Mouse (Mus musculus): ENCODE data around the gene Gpr4.

Gpr4 gene

DNA sequence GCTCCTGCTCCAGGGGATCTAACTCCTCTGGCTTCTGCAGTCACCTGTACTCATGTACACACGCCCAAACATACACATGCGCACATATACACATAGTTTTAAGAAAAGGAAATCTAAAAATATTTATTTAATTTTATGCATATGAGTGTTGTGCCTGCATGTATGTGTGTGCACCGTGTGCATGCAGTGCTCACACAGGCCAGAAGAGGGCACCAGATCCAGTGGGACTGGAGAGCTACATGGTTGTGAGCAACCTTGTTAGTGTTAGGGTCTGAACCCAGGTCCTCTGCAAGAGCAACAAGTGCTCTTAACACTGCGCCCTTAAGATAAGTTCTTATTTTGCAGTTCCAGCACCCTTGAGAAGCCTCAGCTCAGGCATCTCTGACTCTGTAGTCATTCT, 17.7 kb upstream of the Gpr4 start:
- in situ Hi-C loops (cut with MboI) = no loop called here

DNA sequence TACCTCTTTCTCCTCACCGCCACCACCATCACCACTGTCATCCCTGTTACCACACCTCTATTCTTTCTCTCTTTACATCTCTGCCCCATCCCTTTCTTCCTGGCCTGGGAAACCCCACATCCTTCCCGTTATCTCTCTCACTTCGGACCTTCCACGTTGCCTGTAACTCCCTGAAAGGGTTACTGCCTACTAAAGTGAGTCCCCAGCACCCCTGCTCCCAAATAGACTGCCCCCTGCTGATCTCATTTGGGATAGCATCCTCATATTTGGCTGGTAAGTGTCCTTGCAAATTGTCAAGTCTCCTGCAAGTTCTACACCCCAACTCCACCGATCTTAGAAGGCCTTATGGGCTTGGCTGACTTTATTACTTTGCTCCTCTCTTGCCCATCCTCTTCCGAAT, 15.7 kb upstream of the Gpr4 start:
- in situ Hi-C loops (cut with MboI) = no loop called here

DNA sequence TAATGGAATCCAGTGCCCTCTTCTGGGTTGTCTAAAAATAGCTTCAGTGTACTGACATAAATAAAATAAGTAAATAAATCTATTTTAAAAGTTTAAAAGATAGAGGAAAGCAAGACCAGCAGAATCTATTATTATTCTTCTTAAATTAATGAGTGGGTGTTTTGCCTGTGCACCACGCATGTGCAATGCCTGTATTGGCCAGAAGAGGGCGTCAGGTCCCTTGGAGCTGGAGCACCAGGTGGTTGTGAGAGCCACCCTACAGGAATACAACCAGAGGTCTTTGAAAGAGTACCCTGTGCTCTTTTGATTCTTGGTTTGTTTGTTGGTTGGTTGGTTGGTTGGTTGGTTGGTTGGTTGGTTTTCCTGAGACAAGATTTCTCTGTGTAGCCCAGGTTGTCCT, 14.4 kb upstream of the Gpr4 start:
- in situ Hi-C loops (cut with MboI) = no loop called here

DNA sequence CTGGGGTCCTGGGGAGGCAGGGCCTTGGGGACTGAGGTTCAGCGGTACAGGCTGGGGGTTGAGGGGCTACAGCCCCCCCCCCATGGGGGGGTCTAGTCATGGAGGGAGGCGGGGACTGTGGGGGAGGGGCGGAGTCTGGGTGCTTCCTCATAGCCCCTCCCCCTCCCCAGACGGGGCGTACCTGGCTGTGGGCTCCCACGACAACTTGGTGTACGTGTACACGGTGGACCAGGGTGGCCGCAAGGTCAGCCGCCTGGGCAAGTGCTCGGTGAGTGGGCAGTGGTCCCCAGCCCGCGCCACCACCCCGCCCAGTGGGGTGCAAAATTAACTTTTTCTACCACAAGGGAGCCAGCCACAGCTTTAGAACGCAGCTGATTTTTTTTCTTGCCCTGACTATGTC, 10.7 kb upstream of the Gpr4 start:
- in situ Hi-C loops (cut with MboI) = no loop called here

DNA sequence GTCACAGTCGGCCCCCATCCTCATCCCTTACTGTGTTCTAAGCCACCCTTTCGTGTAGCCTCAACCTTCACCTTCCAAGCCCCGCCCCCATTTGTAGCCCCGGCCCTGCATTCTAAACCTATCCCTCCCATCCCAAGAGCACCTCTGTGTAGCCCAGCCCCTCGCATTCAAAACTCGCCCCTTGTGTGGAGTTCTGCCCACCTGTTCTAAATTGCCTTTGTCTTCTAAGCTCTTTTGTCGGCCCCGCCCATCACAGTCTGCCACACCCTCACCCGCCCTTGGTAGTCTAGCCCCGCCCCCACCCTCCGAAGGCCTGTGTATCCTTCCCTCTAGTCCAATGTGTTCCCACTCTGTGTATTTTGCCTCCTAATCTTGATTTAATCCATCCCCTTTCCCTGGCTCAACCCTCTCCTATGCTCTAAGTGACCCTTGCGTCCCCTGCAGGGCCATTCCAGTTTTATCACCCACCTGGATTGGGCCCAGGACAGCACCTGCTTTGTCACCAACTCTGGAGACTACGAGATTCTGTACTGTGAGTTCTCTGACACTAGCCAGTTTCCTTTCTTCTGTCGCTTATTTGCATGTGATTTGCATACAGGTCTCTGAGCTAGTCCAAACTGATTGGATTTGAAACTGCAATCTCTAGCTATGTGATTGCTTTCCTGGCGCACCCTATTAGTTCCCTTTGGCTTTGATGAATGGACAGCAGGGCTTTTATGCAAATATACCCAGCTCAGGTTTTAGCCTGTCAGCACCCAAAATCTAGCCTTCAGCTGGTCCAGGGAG, 10.1 kb upstream of the Gpr4 start:
- in situ Hi-C loops (cut with MboI) = no loop called here

DNA sequence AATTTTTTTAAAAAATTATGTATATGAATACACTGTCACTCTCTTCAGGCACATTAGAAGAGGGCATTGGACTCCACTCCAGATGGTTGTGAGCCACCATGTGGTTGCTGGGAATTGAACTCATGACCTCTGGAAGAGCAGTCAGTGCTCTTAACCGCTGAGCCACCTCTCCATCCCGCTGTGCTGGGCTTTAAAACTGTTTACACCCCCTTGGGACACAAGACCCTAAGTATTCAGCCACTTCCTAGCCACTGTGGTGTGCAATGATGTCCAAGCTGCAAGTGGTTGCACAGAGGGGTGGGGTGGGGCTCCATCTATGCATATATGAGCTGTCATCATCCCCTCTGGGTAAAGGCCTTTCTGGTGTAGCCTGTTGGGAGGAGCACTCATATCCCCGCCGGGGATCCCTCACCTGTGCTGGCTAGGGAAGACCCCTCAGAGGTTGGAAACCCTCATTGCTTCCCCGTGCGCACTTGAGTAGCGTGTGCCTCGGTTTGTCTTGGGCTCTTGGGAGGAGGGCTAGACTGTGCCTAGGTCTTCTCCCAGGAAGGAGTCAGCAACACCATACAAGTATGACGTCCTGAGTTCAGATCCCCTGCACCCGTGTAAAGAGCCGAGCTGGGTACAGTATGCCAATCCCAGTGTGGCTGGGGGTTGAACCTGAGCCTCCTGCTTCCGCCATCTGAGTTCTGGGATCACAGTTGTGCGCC, 4.0 kb upstream of the Gpr4 start:
- in situ Hi-C loops (cut with MboI) = no loop called here

DNA sequence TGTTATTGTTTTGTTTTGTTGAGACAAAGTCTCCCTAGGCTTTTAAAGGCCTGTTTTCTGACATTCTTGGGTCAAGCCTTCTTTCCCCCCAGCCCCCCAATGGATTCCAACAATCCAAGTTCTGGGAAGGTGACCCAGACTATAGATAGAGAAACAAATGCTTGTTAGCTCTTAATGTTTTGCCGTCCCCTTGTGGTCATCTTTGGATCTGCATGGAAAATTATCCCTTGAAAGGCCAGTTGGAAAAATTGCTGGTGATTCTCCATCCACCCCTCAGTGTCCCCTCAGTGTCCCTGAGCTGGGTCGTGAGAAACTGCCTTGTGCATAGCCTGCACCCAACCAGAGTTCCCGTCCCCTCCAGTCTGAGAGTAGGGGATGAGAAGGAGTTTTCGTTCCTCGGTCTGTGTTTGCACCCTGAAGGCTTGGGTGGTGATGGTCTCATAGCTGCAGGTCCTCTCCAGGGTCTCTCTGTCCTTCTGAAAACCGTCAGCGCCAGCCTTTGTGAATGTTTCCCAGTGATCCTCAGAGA, 3.3 kb upstream of the Gpr4 start:
- in situ Hi-C loops (cut with MboI) = no loop called here

DNA sequence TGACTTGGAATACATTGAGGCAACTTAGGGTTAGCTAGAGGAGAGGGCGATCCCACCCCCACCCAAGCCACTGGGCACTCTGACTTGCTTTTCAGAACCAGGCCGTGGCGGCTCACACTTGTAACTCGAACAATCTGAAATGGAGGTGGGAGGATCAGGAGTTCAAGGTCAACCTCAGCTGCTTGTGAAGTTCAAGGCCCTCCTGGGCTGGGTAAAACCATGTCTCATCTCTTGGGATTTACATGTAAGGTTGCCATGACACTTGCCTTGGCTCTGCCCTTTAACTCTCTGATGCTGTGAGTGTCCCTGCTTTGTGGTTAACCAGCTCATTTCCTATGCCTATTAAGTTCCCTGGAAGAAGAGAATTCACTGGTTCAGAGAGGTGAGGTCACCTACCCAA, 2.8 kb upstream of the Gpr4 start:
- in situ Hi-C loops (cut with MboI) = no loop called here

DNA sequence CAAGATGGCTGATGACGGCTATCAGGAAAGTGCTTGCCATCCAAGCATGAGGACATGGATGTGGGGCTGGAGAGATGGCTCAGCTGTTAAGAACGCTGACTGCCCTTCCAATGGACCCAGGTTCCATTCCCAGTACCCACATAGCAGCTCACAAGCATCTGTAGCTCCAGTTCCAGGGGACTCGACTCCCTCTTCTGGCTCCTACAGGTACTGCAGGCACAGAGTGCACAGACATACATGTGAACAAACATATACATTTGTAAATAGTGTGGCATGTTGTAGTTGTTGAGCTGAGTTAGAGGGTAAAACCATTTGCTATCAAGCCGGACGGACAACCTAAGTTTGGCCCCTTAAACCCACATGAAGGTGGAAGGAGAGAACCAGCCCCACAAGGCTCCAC, 2.3 kb upstream of the Gpr4 start:
- in situ Hi-C loops (cut with MboI) = no loop called here

DNA sequence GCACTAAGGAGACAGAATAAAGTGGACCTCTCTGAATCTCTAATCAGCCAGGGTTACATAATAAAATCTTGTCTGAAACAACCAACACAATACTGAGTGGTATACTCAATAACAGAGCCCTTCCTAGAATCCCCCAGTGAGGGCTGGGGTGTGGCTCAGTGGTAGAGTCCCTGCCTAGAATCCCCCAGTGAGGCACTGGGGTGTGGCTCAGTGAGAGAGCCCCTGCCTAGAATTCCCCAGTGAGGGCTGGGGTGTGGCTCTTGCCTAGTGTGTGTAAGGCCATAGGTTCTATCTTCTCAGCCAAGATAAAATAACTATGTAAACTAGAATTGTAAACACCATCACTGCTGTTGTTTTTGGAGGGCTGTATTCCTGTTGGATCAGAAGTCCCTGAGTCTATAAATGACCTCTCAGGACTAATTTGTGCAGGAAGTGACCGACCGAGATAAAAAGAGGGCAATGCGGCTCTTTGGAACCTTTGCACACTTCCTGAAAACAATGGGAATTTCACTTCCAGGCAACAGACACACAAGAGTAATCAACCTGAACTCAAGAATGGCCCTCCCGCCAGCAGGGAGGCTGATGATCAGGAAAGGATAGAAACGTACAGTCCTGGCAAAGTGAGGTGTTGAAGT, 1.2 kb upstream of the Gpr4 start:
- in situ Hi-C loops (cut with MboI) = no loop called here

DNA sequence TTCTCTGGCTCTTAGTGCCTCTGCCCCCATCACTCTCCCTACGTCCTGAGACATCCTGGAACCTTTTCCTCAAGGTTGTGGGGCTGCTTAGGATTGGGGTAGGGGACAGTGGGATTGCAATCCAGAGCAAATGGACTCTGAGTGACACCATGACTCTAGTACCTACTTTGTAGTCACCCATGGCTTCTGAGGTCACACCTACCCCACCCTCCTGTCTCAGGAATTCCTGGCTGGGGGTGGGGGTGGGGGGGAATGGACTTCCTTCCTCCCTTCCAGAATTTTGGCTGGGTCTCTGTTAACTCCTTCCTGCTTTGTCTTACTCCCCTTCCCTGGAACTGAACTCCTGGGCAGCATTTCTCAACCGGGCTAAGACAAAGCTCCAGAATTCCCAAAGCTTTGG, 1.0 kb downstream of the Gpr4 start:
- in situ Hi-C loops (cut with MboI) = no loop called here

DNA sequence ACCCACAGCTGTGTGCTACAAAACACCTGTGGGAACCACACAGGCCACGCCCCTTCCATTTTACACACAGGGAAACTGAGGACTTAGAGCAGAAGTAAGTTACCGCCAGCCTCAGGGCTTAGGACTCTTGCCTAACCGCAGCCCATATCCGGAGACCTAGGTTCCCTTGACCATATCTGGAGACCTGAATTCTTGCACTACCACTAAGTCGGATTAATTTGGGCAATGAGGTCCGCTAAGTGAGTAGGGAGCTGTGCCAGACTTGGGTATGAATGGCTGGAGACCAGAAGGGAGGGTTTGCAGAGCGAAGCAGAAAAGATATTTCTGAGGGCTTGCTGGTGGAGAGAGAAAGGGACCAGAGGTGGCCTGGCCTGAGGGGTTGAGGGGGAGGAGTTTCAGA, 2.0 kb downstream of the Gpr4 start:
- in situ Hi-C loops (cut with MboI) = no loop called here

DNA sequence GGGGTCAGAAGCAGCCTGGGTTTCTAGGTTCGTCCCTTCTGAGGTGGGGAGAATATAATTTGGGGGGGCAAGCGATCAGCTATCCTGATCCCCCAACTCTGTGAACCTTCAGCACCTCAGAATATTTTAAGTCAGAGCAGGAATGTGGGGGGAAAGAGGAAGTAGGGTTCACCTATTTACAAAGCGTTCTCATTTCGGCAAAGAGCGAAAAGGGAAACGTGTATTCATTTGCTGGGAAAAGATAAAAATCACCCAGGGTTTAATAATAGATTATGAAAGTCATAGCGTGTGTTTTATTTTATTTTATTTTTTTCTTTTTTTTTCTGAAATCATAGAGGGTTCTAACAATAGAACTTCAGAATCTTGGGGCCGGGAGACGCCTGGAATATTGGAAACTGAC, 2.6 kb downstream of the Gpr4 start:
- in situ Hi-C loops (cut with MboI) = no loop called here

DNA sequence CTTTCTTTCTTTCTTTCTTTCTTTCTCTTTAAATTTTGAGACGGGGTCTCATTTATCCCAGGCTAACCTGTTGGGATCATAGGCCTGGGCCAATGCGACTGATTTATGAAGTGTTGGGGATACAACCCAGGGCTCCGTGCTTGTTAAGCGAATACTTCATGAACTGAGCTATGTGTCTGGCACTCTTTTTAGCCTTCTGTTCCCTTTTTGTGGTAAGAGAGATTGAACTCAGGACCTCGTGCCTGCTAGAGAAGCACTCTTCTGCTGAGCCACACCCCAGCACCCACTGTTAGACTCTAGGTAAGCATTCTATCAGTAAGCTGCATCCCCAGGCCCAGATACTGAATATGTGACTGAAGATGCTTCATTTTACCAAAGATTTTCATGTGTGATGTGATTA, 5.2 kb downstream of the Gpr4 start:
- in situ Hi-C loops (cut with MboI) = no loop called here

DNA sequence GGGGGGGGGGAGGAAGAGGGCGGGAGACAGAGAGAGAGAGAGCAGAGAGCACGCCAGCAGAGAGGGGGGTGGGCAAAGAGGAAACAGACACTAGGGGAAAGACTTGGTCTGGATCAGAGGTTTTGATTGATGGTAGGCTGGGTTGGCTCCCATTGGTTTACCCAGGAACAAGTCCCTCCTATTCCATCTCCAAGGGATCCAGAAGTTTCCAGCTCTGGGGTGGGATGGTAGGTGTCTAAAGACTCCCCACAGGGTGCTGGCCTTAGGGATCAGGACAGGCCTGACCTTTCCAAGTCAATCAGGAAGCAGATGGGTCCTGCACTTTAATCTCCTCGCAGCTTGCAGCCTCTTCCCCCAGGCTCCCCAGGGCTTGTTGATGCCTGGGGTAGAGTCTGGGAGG, 5.6 kb downstream of the Gpr4 start:
- in situ Hi-C loops (cut with MboI) = no loop called here

DNA sequence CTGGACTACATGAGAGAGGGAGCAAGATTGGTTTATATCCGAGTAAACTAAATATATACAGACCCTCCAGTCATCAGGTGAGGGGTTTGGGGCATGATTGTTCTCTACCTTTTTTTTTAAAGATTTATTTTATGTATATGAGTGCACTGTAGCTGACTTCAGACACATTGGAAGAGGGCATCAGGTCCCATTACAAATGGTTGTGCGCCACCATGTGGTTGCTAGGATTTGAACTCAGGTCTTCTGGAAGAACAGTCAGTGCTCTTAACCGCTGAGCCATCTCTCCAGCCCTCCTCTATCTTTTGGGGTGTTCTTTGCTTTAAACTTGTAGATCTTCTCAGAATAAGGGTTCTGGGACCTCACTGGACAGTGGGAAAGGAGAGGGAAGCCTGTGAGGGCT, 7.7 kb downstream of the Gpr4 start:
- in situ Hi-C loops (cut with MboI) = loop anchor here (5.0 kb wide), 1 partner anchor 38 kb away; no protein-coding TSS in a partner anchor

DNA sequence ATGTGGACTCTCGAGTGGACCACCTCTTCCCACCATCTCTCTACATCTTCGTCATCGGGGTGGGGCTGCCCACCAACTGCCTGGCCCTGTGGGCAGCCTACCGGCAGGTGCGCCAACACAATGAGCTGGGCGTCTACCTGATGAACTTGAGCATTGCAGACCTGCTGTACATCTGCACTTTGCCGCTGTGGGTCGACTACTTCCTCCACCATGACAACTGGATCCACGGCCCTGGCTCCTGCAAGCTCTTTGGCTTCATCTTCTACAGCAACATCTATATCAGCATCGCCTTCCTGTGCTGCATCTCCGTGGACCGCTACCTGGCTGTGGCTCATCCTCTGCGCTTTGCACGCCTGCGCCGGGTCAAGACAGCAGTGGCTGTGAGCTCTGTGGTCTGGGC, 9.9 kb downstream of the Gpr4 start:
- in situ Hi-C loops (cut with MboI) = loop anchor here (5.0 kb wide), 1 partner anchor 40 kb away; no protein-coding TSS in a partner anchor

DNA sequence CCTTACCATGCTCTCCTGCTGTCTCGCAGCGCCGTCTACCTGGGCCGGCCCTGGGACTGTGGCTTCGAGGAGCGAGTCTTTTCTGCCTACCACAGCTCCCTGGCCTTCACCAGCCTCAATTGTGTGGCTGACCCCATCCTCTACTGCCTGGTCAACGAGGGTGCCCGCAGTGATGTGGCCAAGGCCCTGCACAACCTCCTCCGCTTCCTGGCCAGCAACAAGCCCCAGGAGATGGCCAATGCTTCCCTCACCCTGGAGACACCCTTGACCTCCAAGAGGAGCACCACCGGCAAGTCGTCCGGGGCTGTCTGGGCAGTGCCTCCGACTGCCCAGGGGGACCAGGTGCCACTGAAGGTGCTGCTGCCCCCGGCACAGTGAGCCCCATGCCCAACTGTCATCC, 10.5 kb downstream of the Gpr4 start:
- in situ Hi-C loops (cut with MboI) = loop anchor here (5.0 kb wide), 1 partner anchor 41 kb away; no protein-coding TSS in a partner anchor

DNA sequence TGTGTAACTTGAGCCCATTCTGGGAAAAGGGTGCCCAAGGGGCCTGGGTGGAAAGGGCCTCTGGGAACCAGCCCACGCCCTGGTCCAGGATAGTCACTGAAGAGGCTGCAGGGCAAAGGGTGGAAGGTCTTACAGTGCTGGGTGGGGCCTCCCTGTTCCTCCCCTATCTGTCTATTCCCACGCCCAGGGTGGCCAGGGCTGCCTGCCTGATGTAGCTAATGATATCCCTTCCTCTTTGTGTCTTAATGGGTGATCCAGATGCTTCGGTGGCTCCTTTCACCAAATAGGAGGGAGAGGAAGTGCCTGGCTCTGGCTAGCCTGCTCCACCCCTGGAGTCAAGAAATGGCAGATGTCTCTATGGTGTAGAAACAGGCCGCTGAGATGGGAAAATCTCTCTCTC, 12.6 kb downstream of the Gpr4 start:
- in situ Hi-C loops (cut with MboI) = loop anchor here (5.0 kb wide), 1 partner anchor 43 kb away; no protein-coding TSS in a partner anchor

DNA sequence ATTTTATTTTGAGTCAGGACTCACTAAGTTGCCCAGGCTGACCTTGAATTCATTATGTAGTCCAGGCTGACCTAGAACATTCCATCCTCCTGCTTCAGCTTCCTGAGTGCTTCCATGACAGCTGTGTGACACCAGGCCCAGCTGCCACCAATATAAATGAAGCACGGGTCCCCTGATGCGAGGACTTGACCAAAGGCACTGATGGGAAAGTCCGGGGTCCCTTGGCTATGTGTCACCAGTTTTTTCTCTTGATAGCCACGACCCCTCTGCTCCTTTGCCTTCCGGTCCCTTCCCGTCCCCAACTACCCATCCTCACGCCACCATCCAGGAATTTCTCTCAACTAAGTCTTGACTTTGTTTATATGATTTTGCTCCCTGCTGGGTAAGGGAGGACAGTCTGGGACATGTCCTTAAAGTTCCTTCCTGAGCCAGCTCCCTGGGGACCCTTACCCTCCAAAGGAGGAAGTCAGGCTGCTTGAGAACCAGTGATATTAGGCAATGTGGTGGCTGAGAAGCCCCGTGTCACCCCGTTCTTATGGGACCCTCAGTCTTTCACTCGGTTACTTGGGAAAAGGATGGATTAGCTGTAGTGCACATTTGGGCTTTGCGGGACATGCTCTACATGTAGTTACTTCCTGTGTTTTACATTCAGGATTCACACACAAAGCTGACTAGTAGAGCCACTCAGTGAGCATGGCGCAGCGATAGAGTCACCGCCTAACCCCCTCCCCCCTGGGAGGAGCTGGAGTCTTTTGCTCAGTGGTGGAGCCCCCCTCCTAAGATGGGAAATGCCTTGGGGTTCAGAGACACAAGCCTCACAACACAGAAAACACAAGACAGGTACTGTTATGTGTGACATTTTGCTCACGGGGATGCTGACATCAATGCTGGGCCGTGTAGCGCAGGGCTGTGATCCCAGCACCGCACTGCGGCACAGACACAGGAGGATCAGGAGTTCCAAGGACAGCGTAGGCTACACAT, 14.8 kb downstream of the Gpr4 start:
- in situ Hi-C loops (cut with MboI) = no loop called here
